Comparison of ENCODE assay signal across 7 mouse cellular contexts in the genomic region with DNA sequence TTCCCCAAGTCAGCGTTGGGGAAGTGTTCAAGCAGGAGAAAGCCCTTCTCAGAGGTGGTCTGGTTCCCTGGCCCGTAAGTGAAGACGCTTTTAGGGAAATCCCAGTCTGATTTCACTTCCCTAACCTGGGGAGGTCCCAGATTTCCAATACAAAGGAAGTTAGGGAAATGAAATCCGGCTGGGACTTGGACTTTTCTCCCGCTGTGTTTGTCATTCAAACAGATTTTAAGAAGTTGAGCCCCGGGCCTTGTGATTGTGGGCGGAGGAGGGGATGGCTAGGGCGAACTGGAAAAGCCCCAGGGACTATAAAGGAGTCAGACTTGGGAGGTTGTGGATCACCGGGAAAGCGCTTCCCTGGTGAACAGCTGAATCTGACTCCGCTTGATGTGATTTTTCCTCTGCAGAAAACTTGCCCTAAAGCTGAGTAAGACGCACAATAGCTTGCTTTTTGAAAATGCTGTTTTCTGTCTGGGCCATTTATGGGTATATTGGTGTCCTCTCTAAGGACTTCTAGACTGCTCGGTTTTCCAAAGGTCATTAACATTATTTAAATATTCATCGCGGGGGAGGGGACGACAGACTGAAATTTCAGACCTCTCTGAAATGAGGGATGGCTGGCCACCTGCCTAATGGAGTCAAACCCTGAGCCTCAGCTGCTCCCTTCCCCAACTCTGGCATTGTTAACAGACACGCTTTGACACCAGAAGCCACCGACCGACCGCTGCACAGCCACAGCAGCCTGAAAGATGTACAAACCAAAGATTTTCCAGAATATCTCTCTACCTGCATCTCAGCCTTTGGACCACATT.
DNase-seq lines count a peak whose midpoint lies in the region; ATAC-seq lines count a peak whose summit lies in the region.

No protein-coding gene starts in this region.

- no peaks in the 10 kb centered on the region for H3K9me3 ChIP-seq in lung, embryonic 16.5 days (ENCODE audit: control insufficient read depth, low read length)
- no peaks in the 10 kb centered on the region for H3K9me3 ChIP-seq in embryonic facial prominence, embryonic 14.5 days (ENCODE audit: control insufficient read depth, low read length)
- H3K9me3 ChIP-seq in limb, embryonic 12.5 days, result no peaks in the 10 kb centered on the region

- no peaks in the 10 kb centered on the region for H3K27me3 ChIP-seq in lung, embryonic 16.5 days (ENCODE audit: control insufficient read depth, insufficient read depth, low read depth, low read length)
- 0 out of 2 replicates have a peak, but pooled peaks cover 4% of the 10 kb centered on the region for H3K27me3 ChIP-seq in embryonic facial prominence, embryonic 14.5 days (replicated peaks; ENCODE audit: control insufficient read depth, insufficient read depth, low read length)
- H3K27me3 ChIP-seq in limb, embryonic 12.5 days, result peaks cover 27% of the 10 kb centered on the region
- no peaks in the 10 kb centered on the region for H3K27me3 ChIP-seq in splenic B cell, adult 2 months (ENCODE audit: control insufficient read depth, insufficient read depth, low read length, poor library complexity, severe bottlenecking)

- H3K36me3 ChIP-seq in lung, embryonic 16.5 days (ENCODE audit: control insufficient read depth, insufficient read depth, low read length), result no peaks in the 10 kb centered on the region
- H3K36me3 ChIP-seq in embryonic facial prominence, embryonic 14.5 days (ENCODE audit: control insufficient read depth, insufficient read depth, low read length), result no peaks in the 10 kb centered on the region
- H3K36me3 ChIP-seq in limb, embryonic 12.5 days, result no peaks in the 10 kb centered on the region
- H3K36me3 ChIP-seq in splenic B cell, adult 2 months (ENCODE audit: control insufficient read depth, insufficient read depth, low read length, poor library complexity, severe bottlenecking), result no peaks in the 10 kb centered on the region

- H3K4me3 ChIP-seq in lung, embryonic 16.5 days (ENCODE audit: low read length), result no peak overlapping the region
- no peak overlapping the region for H3K4me3 ChIP-seq in embryonic facial prominence, embryonic 14.5 days (ENCODE audit: low read depth, low read length)
- H3K4me3 ChIP-seq in limb, embryonic 12.5 days (replicated peaks), result no peak overlapping the region

- H3K9ac ChIP-seq in lung, embryonic 16.5 days (ENCODE audit: low read length), result 0 out of 2 replicates have a peak overlapping the region, but pooled peaks have one; percentile 16
- no peak overlapping the region for H3K9ac ChIP-seq in embryonic facial prominence, embryonic 14.5 days (ENCODE audit: low read depth, low read length)
- no peak overlapping the region for H3K9ac ChIP-seq in limb, embryonic 12.5 days (replicated peaks)

- H3K4me2 ChIP-seq in lung, embryonic 16.5 days (ENCODE audit: low read depth, low read length), result no peak overlapping the region
- peak overlapping the region; percentile 16; the same call in 1 of the 2 replicates for H3K4me2 ChIP-seq in embryonic facial prominence, embryonic 14.5 days (ENCODE audit: low read depth, low read length)
- peak overlapping the region; percentile 35 for H3K4me2 ChIP-seq in limb, embryonic 12.5 days

- peaks cover 33% of the 10 kb centered on the region for H3K4me1 ChIP-seq in lung, embryonic 16.5 days (replicated peaks; ENCODE audit: control insufficient read depth, insufficient read depth, low read length)
- H3K4me1 ChIP-seq in embryonic facial prominence, embryonic 14.5 days (ENCODE audit: control insufficient read depth, insufficient read depth, low read length), result peaks cover 26% of the 10 kb centered on the region
- peaks cover 32% of the 10 kb centered on the region for H3K4me1 ChIP-seq in limb, embryonic 12.5 days (replicated peaks)

- H3K27ac ChIP-seq in lung, embryonic 16.5 days (ENCODE audit: low read length), result no peak overlapping the region
- H3K27ac ChIP-seq in embryonic facial prominence, embryonic 14.5 days (replicated peaks; ENCODE audit: low read depth, low read length), result peak overlapping the region; percentile 59
- peak overlapping the region; percentile 53; the same call in 1 of the 2 replicates for H3K27ac ChIP-seq in limb, embryonic 12.5 days

- WGBS in lung, embryonic 16.5 days, result 25% methylated on average over 20 of the region's 20 CpGs
- 6% methylated on average over 20 of the region's 20 CpGs for WGBS in embryonic facial prominence, embryonic 14.5 days
- 3% methylated on average over 20 of the region's 20 CpGs for WGBS in limb, embryonic 12.5 days

- no peak for DNase-seq in lung, postnatal 25 days (ENCODE audit: low spot score)
- peak; percentile 73 for DNase-seq in embryonic facial prominence, embryonic 14.5 days (ENCODE audit: low spot score)
- DNase-seq in splenic B cell, adult 2 months (ENCODE audit: low read depth, low spot score), result peak; percentile 24
- DNase-seq in thymus, postnatal 10 days (ENCODE audit: low spot score in 2 of 2), result no peak
- DNase-seq in lung, postnatal 14 days, result no peak

- no peak for ATAC-seq in lung, embryonic 16.5 days (ENCODE audit: low read depth)
- peak; percentile 67 for ATAC-seq in embryonic facial prominence, embryonic 14.5 days (ENCODE audit: low read depth)
- 0 out of 2 replicates have a peak, but pooled peaks have one; percentile 15 for ATAC-seq in limb, embryonic 12.5 days (ENCODE audit: insufficient number of reproducible peaks, insufficient read depth, low FRiP score, low TSS enrichment, low read depth)

Comparison
In these comparisons a context has a peak if more than half of its experiments do, and no peak if none do; other contexts are left out.
1. DNase-seq: peak in embryonic facial prominence, embryonic 14.5 days (single experiment) and splenic B cell, adult 2 months (single experiment); none in lung, postnatal 25 days (single experiment), thymus, postnatal 10 days (0 of 2) and lung, postnatal 14 days (single experiment).